ENCODE assay signal across 21 mouse cellular contexts in genomic region chr8:109576311-109576710, GRCm38 (mm10). TPM values are rescaled to one million over a fixed set of nuclear protein-coding genes. Genes with fewer than 3 reads are reported as not detected.
"Had no signal": no experiment of that assay in that cellular context is flagged by ENCODE, and none has a peak within 500 bp of the region (broad histone marks: within the 10 kb centered on the region; RNA-seq: fewer than 3 reads in every experiment).

No protein-coding gene starts in this region.

- H3K4me2 ChIP-seq: lung, embryonic 15.5 days; midbrain, embryonic 13.5 days; stomach, embryonic 15.5 days had no signal

- ATAC-seq: intestine, postnatal 0 days; midbrain, embryonic 13.5 days; midbrain, embryonic 16.5 days had no signal

- H3K9ac ChIP-seq: liver, embryonic 14.5 days; lung, embryonic 15.5 days; midbrain, embryonic 13.5 days; stomach, embryonic 15.5 days had no signal

- H3K36me3 ChIP-seq: lung, embryonic 15.5 days had no signal

- H3K4me3 ChIP-seq: left cerebral cortex, adult 2 months; lung, embryonic 15.5 days; midbrain, embryonic 10.5 days; midbrain, embryonic 13.5 days; stomach, embryonic 15.5 days had no signal

- H3K9me3 ChIP-seq: lung, embryonic 15.5 days; midbrain, embryonic 10.5 days; midbrain, embryonic 13.5 days; stomach, embryonic 15.5 days had no signal

- H3K4me1 ChIP-seq: lung, embryonic 15.5 days; midbrain, embryonic 10.5 days; midbrain, embryonic 13.5 days; stomach, embryonic 15.5 days had no signal

- DNase-seq: kidney, adult 2 months; kidney, postnatal 10 days; kidney, postnatal 36 days; layer of hippocampus, postnatal 36 days; lung, postnatal 10 days; lung, postnatal 4 days; right cerebral cortex, postnatal 14 days; right cerebral cortex, postnatal 4 days; thymus, adult 2 months; thymus, postnatal 14 days; thymus, postnatal 4 days had no signal

- H3K27ac ChIP-seq: left cerebral cortex, adult 2 months; liver, embryonic 14.5 days; lung, embryonic 15.5 days; midbrain, embryonic 10.5 days; midbrain, embryonic 13.5 days; stomach, embryonic 15.5 days had no signal

- H3K27me3 ChIP-seq: lung, embryonic 15.5 days; midbrain, embryonic 13.5 days; stomach, embryonic 15.5 days had no signal

RNA-seq across cellular contexts. Expression of gene Hp, which starts 2.7 kb away (rescaled TPM):
- polyA plus RNA-seq: neural tube, embryonic 14.5 days had no signal

RNA-seq across cellular contexts. Expression of gene Pkd1l3, which starts 38.0 kb away (rescaled TPM):
- polyA plus RNA-seq: intestine, postnatal 0 days; neural tube, embryonic 11.5 days had no signal
